Mouse (Mus musculus) heart, embryonic 11.5 days (tissue): ENCODE data around the gene Gm29797. TPM values are rescaled to one million over a fixed set of nuclear protein-coding genes. Genes with fewer than 3 reads are reported as not detected.

Experiments used
- ATAC-seq: fragments of 200-750 bp; cut with Nextera tagmentation; replicated peaks from 2 replicates; pipeline ENCODE4 v1.8.0; 2017; ENCODE audit warnings: moderate library complexity; ENCODE audit not compliant: insufficient number of reproducible peaks, low FRiP score, low TSS enrichment
- H3K27ac ChIP-seq: fragments of 300-500 bp; sonication (generic); 2 replicates; pipeline ENCODE4 v1.5.1; 2014; ENCODE audit warnings: mild to moderate bottlenecking, low read depth, low read length
- H3K27me3 ChIP-seq: fragments of 300-500 bp; sonication (generic); 2 replicates; pipeline ENCODE4 v1.6.1; 2014; ENCODE audit warnings: mild to moderate bottlenecking, low read length, mixed read lengths; ENCODE audit not compliant: control insufficient read depth, insufficient read depth
- H3K36me3 ChIP-seq: fragments of 300-500 bp; sonication (generic); 2 replicates; pipeline ENCODE4 v1.6.1; 2014; ENCODE audit warnings: mild to moderate bottlenecking, low read length, moderate library complexity, mixed read lengths; ENCODE audit not compliant: control insufficient read depth, insufficient read depth
- H3K4me1 ChIP-seq: fragments of 300-500 bp; sonication (generic); 2 replicates; pipeline ENCODE4 v1.6.1; 2014; ENCODE audit warnings: low read length; ENCODE audit not compliant: control insufficient read depth, insufficient read depth
- H3K4me2 ChIP-seq: fragments of 300-500 bp; sonication (generic); 2 replicates; pipeline ENCODE4 v1.6.1; 2014; ENCODE audit warnings: mild to moderate bottlenecking, moderate library complexity
- H3K4me3 ChIP-seq: fragments of 300-500 bp; sonication (generic); 2 replicates; pipeline ENCODE4 v1.5.1; 2014; ENCODE audit warnings: low read depth, low read length
- H3K9ac ChIP-seq: fragments of 300-500 bp; sonication (generic); 2 replicates; pipeline ENCODE4 v1.6.1; 2014; ENCODE audit warnings: mild to moderate bottlenecking, low read depth, low read length, moderate library complexity
- H3K9me3 ChIP-seq: fragments of 300-500 bp; sonication (generic); replicated peaks from 2 replicates; pipeline ENCODE4 v1.6.1; 2016; ENCODE audit warnings: low read length; ENCODE audit not compliant: control insufficient read depth
- WGBS: fragments of 180-500 bp; shearing (Covaris S2); extraction: QIAGEN DNeasy Blood & Tissue Kit; methylation state at CpG from one replicate; pipeline ENCODE4 v1.1.7; 2014; ENCODE audit not compliant: insufficient replicate concordance; 5-methylcytosine and 5-hydroxymethylcytosine counted together
- polyA plus RNA-seq: library from polyadenylated mRNA; unstranded; fragments of >200 nt; fragmentation: Nextera tagmentation; extraction: Ambion mirVana; gene quantifications from 2 replicates; pipeline ENCODE4 v1.2.1, GENCODE M21; 2014

Gene Gm29797
- polyA plus RNA-seq, 1 experiment from 2014 or later = not detected

DNA sequence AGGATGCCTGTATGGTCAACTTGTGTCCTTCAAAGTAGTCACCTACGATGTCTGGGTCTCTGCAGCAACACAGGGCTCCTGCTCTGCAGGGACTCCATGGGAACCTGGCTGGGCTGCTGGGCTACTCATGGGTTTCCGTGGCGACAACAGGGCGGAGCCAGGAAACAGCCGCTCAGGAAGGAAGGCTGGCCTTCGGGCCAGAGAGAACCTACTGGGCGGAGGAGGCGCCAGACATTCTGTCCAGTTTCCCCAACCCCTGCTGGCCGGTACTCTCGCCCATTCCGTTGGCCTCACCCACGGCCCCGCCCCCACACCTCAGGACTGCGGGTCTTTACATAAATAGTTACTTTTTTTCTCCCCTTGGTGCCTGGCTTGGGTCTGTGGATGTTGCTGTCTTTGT is 18.6 kb downstream of the Gm29797 start:
- Histone ChIP-seq H3K4me2 (peak overlapping the region; percentile 61), H3K27ac (0 out of 2 replicates have a peak overlapping the region, but pooled peaks have one; percentile 22), H3K9me3 (no peaks in the 10 kb centered on the region), H3K27me3 (peaks cover 39% of the 10 kb centered on the region), H3K4me1 (peaks cover 9% of the 10 kb centered on the region), H3K9ac (peak overlapping the region; percentile 54), H3K4me3 (no peak overlapping the region; the same call in 1 of the 2 replicates), H3K36me3 (no peaks in the 10 kb centered on the region)
- 0 out of 2 replicates have a peak, but pooled peaks have one; percentile 8 for ATAC-seq
- WGBS = under 1% methylated on average over 14 of the region's 14 CpGs

GRCm38 (mm10) chr2:181676424-181676823 is 19.6 kb downstream of the Gm29797 start:
- Histone ChIP-seq H3K36me3 (no peaks in the 10 kb centered on the region), H3K4me3 (no peak overlapping the region), H3K4me1 (peaks cover 9% of the 10 kb centered on the region), H3K4me2 (no peak overlapping the region), H3K9me3 (no peaks in the 10 kb centered on the region), H3K27ac (peak overlapping the region; percentile 50; the same call in 1 of the 2 replicates), H3K9ac (no peak overlapping the region), H3K27me3 (peaks cover 29% of the 10 kb centered on the region)
- WGBS = 41% methylated on average over 2 of the region's 2 CpGs
- ATAC-seq = no peak

DNA sequence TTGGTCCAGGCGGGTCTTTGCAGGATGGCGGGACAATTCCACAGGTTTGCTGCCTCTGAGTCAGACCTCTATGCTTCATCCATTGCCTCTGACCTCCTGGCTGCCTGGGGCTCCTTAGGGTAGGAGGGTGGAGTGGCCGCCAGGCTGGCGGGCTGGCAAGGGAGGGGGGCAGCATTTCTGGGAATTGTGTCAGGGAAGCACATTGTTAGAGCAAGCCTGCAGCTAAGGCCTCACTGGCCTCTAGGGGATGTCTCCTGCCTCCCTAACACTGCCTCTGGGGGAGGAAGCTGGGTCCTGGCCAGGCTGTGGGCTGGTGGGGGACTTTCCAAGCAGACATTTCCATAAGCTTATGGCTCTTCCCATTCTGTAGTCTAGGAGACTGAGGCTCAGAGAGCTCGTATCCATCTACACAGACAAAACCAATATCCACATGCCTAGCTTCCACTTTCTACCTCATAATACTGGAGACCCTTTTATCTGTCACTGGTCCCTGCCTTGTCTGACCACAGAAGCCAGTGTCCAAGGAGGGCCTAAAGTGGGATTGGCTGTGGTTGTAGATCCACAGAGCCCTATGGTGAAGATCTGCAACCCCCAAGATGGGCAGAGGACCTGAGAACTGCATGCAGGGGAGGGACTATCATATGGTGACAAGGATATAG is 20.4 kb downstream of the Gm29797 start:
- Histone ChIP-seq H3K36me3 (no peaks in the 10 kb centered on the region), H3K4me3 (no peak overlapping the region), H3K27me3 (peaks cover 21% of the 10 kb centered on the region), H3K9me3 (no peaks in the 10 kb centered on the region), H3K4me2 (no peak overlapping the region), H3K9ac (no peak overlapping the region), H3K4me1 (peaks cover 9% of the 10 kb centered on the region), H3K27ac (0 out of 2 replicates have a peak overlapping the region, but pooled peaks have one; percentile 12)
- ATAC-seq = no peak
- 54% methylated on average over 5 of the region's 5 CpGs for WGBS

DNA sequence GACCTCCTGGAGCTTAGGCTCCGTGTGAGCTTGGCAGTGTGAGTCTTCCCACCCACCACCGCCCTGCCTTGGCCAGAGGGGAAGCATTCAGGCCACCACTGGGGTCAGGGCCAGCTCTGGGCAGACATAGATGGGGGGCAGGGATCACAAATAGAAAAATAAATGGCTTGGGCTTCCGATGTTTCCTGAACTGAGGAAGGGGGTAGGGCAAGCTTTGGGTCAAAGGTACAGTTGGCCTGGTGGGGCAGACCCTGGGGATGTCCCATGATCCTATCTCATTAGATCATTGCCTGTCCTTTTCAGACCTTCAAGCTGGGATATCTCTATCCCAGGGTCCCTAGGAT is 20.9 kb downstream of the Gm29797 start:
- H3K27me3 ChIP-seq = peaks cover 16% of the 10 kb centered on the region
- H3K4me3 ChIP-seq = no peak overlapping the region
- peaks cover 9% of the 10 kb centered on the region for H3K4me1 ChIP-seq
- no peak overlapping the region for H3K27ac ChIP-seq
- 26% methylated on average over 3 of the region's 3 CpGs for WGBS
- no peaks in the 10 kb centered on the region for H3K36me3 ChIP-seq
- no peak overlapping the region for H3K4me2 ChIP-seq
- no peak overlapping the region for H3K9ac ChIP-seq
- H3K9me3 ChIP-seq = no peaks in the 10 kb centered on the region
- no peak for ATAC-seq

GRCm38 (mm10) chr2:181678780-181679179 is 21.9 kb downstream of the Gm29797 start:
- 24% methylated on average over 1 of the region's 1 CpGs for WGBS
- H3K9ac ChIP-seq = no peak overlapping the region
- H3K36me3 ChIP-seq = no peaks in the 10 kb centered on the region
- H3K27ac ChIP-seq = no peak overlapping the region
- no peak overlapping the region for H3K4me3 ChIP-seq
- H3K27me3 ChIP-seq = peaks cover 7% of the 10 kb centered on the region
- peak; percentile 69 for ATAC-seq
- H3K4me2 ChIP-seq = no peak overlapping the region
- H3K9me3 ChIP-seq = no peaks in the 10 kb centered on the region
- peaks cover 9% of the 10 kb centered on the region for H3K4me1 ChIP-seq

DNA sequence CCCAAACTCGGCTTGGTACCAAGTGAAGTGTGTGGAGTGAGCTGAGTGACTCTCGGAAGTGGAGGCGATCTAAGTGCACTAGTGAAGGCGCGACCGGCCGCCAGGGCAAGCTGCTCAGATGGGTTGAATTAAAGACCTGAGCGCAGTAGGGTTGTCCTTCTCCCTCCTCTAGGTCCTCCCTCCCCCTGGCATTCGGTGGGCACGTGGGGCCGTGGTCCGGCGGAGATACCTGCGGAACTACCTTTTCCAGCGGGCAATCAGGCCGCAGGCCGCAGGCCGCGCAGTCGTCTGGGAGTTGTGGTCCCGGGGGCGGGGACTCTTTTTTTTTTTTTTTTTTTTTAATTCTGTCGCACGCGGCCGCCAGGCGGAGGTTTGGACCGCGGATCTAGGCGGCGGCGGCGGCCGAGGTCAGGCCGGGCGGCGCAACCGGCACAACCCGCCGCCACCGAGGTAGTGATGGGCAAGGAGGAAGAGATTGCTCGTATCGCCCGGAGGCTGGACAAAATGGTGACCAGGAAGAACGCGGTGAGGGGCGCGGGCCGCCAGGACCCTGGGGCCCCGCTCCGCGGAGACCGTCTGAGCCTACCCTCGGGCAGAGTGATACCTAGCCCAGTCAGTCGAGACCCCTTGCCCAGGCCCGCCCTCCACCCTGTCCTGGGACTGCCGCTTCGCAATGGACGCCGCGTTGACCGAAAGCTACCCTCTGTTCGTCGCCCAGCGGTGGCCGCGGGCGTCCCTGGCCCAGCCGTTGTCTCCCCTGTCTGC is 23.3 kb downstream of the Gm29797 start, which contains the start of gene Tcea2:
Gene Tcea2, plus strand, starts transcription at position 360 of the 765 bp plus-strand sequence.
- H3K27me3 ChIP-seq = no peaks in the 10 kb centered on the region
- WGBS = under 1% methylated on average over 69 of the region's 69 CpGs
- peak; percentile 28 for ATAC-seq

GRCm38 (mm10) chr2:181680716-181681117 is 23.9 kb downstream of the Gm29797 start:
- H3K27ac ChIP-seq = peak overlapping the region; percentile 70
- H3K4me1 ChIP-seq = peaks cover 4% of the 10 kb centered on the region
- H3K9me3 ChIP-seq = no peaks in the 10 kb centered on the region
- no peak for ATAC-seq
- H3K4me3 ChIP-seq = peak overlapping the region; percentile 70
- H3K4me2 ChIP-seq = peak overlapping the region; percentile 97
- WGBS = 21% methylated on average over 7 of the region's 7 CpGs
- H3K9ac ChIP-seq = peak overlapping the region; percentile 89
- no peaks in the 10 kb centered on the region for H3K27me3 ChIP-seq
- H3K36me3 ChIP-seq = no peaks in the 10 kb centered on the region

More for the DNA sequence above, 23.3 kb downstream of the Gm29797 start, which contains the start of gene Tcea2:
- H3K36me3 ChIP-seq = no peaks in the 10 kb centered on the region
- H3K4me2 ChIP-seq = peak within 1 kb of the TSS; percentile 97
- H3K4me1 ChIP-seq = peaks cover 9% of the 10 kb centered on the region
- peak within 1 kb of the TSS; percentile 70 for H3K27ac ChIP-seq
- H3K9ac ChIP-seq = peak within 1 kb of the TSS; percentile 89
- H3K4me3 ChIP-seq = peak within 1 kb of the TSS; percentile 70
- no peaks in the 10 kb centered on the region for H3K9me3 ChIP-seq

DNA sequence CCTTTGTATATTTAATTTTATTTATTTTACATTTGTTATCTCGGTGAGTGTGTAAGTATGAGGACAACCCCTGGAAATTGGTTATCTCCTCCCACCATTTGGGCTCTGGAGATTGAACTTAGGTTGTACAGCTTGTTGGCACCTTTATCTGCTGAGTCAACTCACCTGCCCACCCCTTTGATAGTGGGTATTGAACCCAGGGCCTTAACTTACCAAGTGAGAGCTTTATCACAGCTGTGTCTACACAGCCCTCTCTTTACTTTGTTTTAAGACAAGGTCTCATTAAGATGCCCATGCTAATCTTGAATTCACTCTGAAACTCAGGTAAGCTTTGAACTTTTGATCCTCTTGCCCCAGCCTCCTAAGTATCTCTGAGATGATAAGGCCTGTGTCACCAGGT is 25.1 kb downstream of the Gm29797 start:
- WGBS = 75% methylated on average over 1 of the region's 1 CpGs
- H3K4me1 ChIP-seq = peaks cover 3% of the 10 kb centered on the region
- H3K4me3 ChIP-seq = no peak overlapping the region
- H3K27me3 ChIP-seq = no peaks in the 10 kb centered on the region
- H3K4me2 ChIP-seq = no peak overlapping the region
- ATAC-seq = no peak
- no peaks in the 10 kb centered on the region for H3K9me3 ChIP-seq
- H3K9ac ChIP-seq = no peak overlapping the region
- 0 out of 2 replicates have a peak, but pooled peaks cover 3% of the 10 kb centered on the region for H3K36me3 ChIP-seq
- no peak overlapping the region for H3K27ac ChIP-seq
